Mouse (Mus musculus) small intestine, adult 2 months (tissue): ENCODE data around the gene Nyx.

Experiments used
- CTCF ChIP-seq: fragments of 200-500 bp; IDR thresholded peaks from 2 replicates; pipeline ENCODE4 v1.5.1; 2012; ENCODE audit warnings: low read depth, mild to moderate bottlenecking, control low read depth, inconsistent platforms, low read length, moderate library complexity, mixed read lengths; ENCODE audit not compliant: insufficient replicate concordance, insufficient read length; ENCODE audit errors: extremely low read depth
- POLR2A ChIP-seq: fragments of 200-500 bp; IDR thresholded peaks from 2 replicates; pipeline ENCODE4 v1.6.1; 2012; ENCODE audit warnings: low read depth, mild to moderate bottlenecking, control low read depth, inconsistent platforms, low read length, moderate library complexity

DNA sequence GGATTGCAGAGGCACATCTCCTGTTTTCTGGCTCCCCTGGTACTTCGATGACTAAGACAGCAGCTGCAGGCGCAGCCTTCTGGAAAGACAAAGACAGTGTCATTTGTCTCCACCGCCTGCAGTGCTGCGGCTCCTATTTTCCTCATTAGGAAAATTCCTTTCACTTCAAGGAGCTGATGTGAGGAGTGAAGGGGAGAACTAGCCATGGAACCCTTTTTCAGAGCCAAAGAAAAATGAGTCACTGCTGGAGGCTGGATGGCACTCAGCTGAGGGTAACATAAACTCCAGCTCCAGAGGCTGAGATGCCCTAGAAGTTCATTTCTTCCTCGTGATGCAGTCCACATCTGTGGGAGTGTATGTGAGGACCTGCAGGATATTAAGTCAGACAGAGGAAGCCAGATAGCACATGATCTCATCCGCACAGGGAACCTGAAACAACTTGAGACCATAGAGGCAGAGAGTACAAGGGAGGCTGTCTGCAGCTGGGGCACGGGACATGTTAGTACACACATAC, 37.0 kb downstream of the Nyx start:
- TF ChIP-seq CTCF (no peak), POLR2A (no peak)
